Mouse (Mus musculus): ENCODE results near the gene Trp53tg5.

GRCm38 (mm10) chr2:164522280-164522679 is 48.8 kb upstream of the Trp53tg5 start:
- no peak for TF ChIP-seq CTCF (IDR thresholded peaks at IDR 0.05; ENCODE audit: low read depth)
- no peak for TF ChIP-seq EP300 (IDR thresholded peaks at IDR 0.05; ENCODE audit: low read depth)

Measured in heart, postnatal 0 days (tissue).